Mouse (Mus musculus) stomach, postnatal 0 days (tissue): ENCODE measurements at regions not wholly inside any gene's neighbourhood (a gene's known extent, or its start where the extent isn't known, plus 50 kb on each side); places are given as distances from the start of the nearest gene placed in this dataset.

Experiments
- ATAC-seq: fragments of 200-750 bp; cut with Nextera tagmentation; 2 replicates; pipeline ENCODE4 v1.8.0; 2017; ENCODE audit not compliant: low FRiP score, low TSS enrichment
- DNase-seq: peaks from one replicate; pipeline ENCODE4 v3.0.0-alpha.2; 2016; ENCODE audit warnings: low spot score
- H3K27ac ChIP-seq: fragments of 300-500 bp; sonication (generic); replicated peaks from 2 replicates; pipeline ENCODE4 v1.5.1; 2014; ENCODE audit warnings: mild to moderate bottlenecking, control low read depth
- H3K27me3 ChIP-seq: fragments of 300-500 bp; sonication (generic); 2 replicates; pipeline ENCODE4 v1.6.1; 2014; ENCODE audit warnings: low read length; ENCODE audit not compliant: control insufficient read depth, insufficient read depth
- H3K36me3 ChIP-seq: fragments of 300-500 bp; sonication (generic); 2 replicates; pipeline ENCODE4 v1.6.1; 2014; ENCODE audit warnings: low read length, mixed read lengths; ENCODE audit not compliant: control insufficient read depth, insufficient read depth
- H3K4me1 ChIP-seq: fragments of 300-500 bp; sonication (generic); replicated peaks from 2 replicates; pipeline ENCODE4 v1.6.1; 2014; ENCODE audit warnings: antibody characterized with exemption; ENCODE audit not compliant: control insufficient read depth, insufficient read depth
- H3K4me2 ChIP-seq: fragments of 300-500 bp; sonication (generic); replicated peaks from 2 replicates; pipeline ENCODE4 v1.6.1; 2014; ENCODE audit warnings: low read depth, mild to moderate bottlenecking, control low read depth, moderate library complexity
- H3K4me3 ChIP-seq: fragments of 300-500 bp; sonication (generic); 2 replicates; pipeline ENCODE4 v1.5.1; 2014; ENCODE audit warnings: low read depth, low read length, control low read depth
- H3K9ac ChIP-seq: fragments of 300-500 bp; sonication (generic); 2 replicates; pipeline ENCODE4 v1.6.1; 2014; ENCODE audit warnings: mild to moderate bottlenecking, low read length, control low read depth, mixed read lengths
- H3K9me3 ChIP-seq: fragments of 300-500 bp; sonication (generic); 2 replicates; pipeline ENCODE4 v1.6.1; 2016; ENCODE audit warnings: low read length; ENCODE audit not compliant: control insufficient read depth
- CTCF ChIP-seq: IDR thresholded peaks from 2 replicates; pipeline ENCODE4 v1.5.1; 2016; ENCODE audit warnings: antibody characterized with exemption, low read depth, mild to moderate bottlenecking, moderate library complexity
- EP300 ChIP-seq: optimal IDR thresholded peaks from 2 replicates; pipeline ENCODE3; 2016; ENCODE audit warnings: antibody characterized with exemption
- WGBS: fragments of 180-500 bp; shearing (Covaris S2); extraction: QIAGEN DNeasy Blood & Tissue Kit; methylation state at CpG from one replicate; pipeline ENCODE4 v1.1.7; 2014; 5-methylcytosine and 5-hydroxymethylcytosine counted together

- H3K9me3 ChIP-seq, result no peaks in the 10 kb centered on the region
- no peak overlapping the region for H3K4me2 ChIP-seq
- H3K9ac ChIP-seq, result no peak overlapping the region
- 71% methylated on average over 8 of the region's 8 CpGs for WGBS
- no peak overlapping the region for H3K4me3 ChIP-seq
- no peaks in the 10 kb centered on the region for H3K4me1 ChIP-seq
- TF ChIP-seq EP300, result no peak
- no peak for TF ChIP-seq CTCF
- no peak for ATAC-seq
- H3K27me3 ChIP-seq, result no peaks in the 10 kb centered on the region
- no peak overlapping the region for H3K27ac ChIP-seq
- no peak for DNase-seq
- no peaks in the 10 kb centered on the region for H3K36me3 ChIP-seq
Observed at GRCm38 (mm10) chr6:31933956-31934355, 116.1 kb upstream of the 1700012A03Rik start.

GRCm38 (mm10) chr6:31933364-31933763 is 116.7 kb upstream of the 1700012A03Rik start:
- Histone ChIP-seq H3K27me3 (no peaks in the 10 kb centered on the region), H3K4me2 (no peak overlapping the region), H3K9me3 (no peaks in the 10 kb centered on the region), H3K4me3 (no peak overlapping the region), H3K4me1 (no peaks in the 10 kb centered on the region), H3K27ac (no peak overlapping the region), H3K9ac (no peak overlapping the region), H3K36me3 (no peaks in the 10 kb centered on the region)
- TF ChIP-seq CTCF (no peak), EP300 (no peak)
- no peak for ATAC-seq
- DNase-seq, result no peak
- WGBS, result 59% methylated on average over 5 of the region's 5 CpGs

GRCm38 (mm10) chr6:31931116-31931515 is 118.9 kb upstream of the 1700012A03Rik start:
- Histone ChIP-seq H3K4me3 (no peak overlapping the region), H3K27ac (no peak overlapping the region), H3K4me2 (no peak overlapping the region), H3K9me3 (no peaks in the 10 kb centered on the region), H3K36me3 (no peaks in the 10 kb centered on the region), H3K9ac (no peak overlapping the region), H3K4me1 (no peaks in the 10 kb centered on the region), H3K27me3 (no peaks in the 10 kb centered on the region)
- no peak for ATAC-seq
- TF ChIP-seq EP300, result no peak
- no peak for TF ChIP-seq CTCF
- WGBS, result 84% methylated on average over 6 of the region's 6 CpGs
- no peak for DNase-seq

- TF ChIP-seq EP300 (no peak), CTCF (no peak)
- Histone ChIP-seq H3K4me3 (no peak overlapping the region), H3K27me3 (no peaks in the 10 kb centered on the region), H3K9me3 (no peaks in the 10 kb centered on the region), H3K36me3 (no peaks in the 10 kb centered on the region), H3K27ac (no peak overlapping the region), H3K9ac (no peak overlapping the region), H3K4me1 (no peaks in the 10 kb centered on the region), H3K4me2 (no peak overlapping the region)
- DNase-seq (no peak), ATAC-seq (no peak)
- 78% methylated on average over 2 of the region's 2 CpGs for WGBS
Observed at GRCm38 (mm10) chr6:31929165-31929564, 120.9 kb upstream of the 1700012A03Rik start.

- H3K27me3 ChIP-seq, result no peaks in the 10 kb centered on the region
- H3K9ac ChIP-seq, result no peak overlapping the region
- DNase-seq, result no peak
- no peaks in the 10 kb centered on the region for H3K9me3 ChIP-seq
- no peak for ATAC-seq
- no peaks in the 10 kb centered on the region for H3K36me3 ChIP-seq
- 33% methylated on average over 3 of the region's 3 CpGs for WGBS
- TF ChIP-seq CTCF (no peak), EP300 (no peak)
- no peaks in the 10 kb centered on the region for H3K4me1 ChIP-seq
- H3K27ac ChIP-seq, result no peak overlapping the region
- no peak overlapping the region for H3K4me2 ChIP-seq
- no peak overlapping the region for H3K4me3 ChIP-seq
Observed at GRCm38 (mm10) chr6:31927181-31927580, 122.9 kb upstream of the 1700012A03Rik start.

GRCm38 (mm10) chr6:31924669-31925046 is 125.4 kb upstream of the 1700012A03Rik start:
- Histone ChIP-seq H3K27ac (no peak overlapping the region), H3K9me3 (no peaks in the 10 kb centered on the region), H3K4me2 (no peak overlapping the region), H3K4me1 (no peaks in the 10 kb centered on the region), H3K4me3 (no peak overlapping the region), H3K9ac (no peak overlapping the region), H3K27me3 (no peaks in the 10 kb centered on the region), H3K36me3 (no peaks in the 10 kb centered on the region)
- DNase-seq (no peak), ATAC-seq (no peak)
- no peak for TF ChIP-seq CTCF
- TF ChIP-seq EP300, result no peak
- 83% methylated on average over 2 of the region's 2 CpGs for WGBS
